Mouse (Mus musculus) gastrocnemius, postnatal 4 days (tissue): Measurements from ENCODE around the gene Gm3139. TPM values are rescaled to one million over a fixed set of nuclear protein-coding genes. Genes with fewer than 3 reads are reported as not detected.
"Not testable (repeated sequence)": the region's sequence is repeated elsewhere in the genome, so short reads cannot be mapped to it uniquely, and the experiment has no call there.

Experiments used
- DNase-seq, 2 experiments: peaks; one replicate each; pipeline ENCODE4 v3.0.0; 2021 to 2022; ENCODE audit warnings: low spot score in 2 of 2, mixed read lengths in 2 of 2
- long read RNA-seq, 2 experiments: library from polyadenylated mRNA; stranded (forward); transcript quantifications; one replicate each; pipeline ENCODE4 v2.0.0; 2021
- total RNA-seq, 2 experiments: library from RNA; stranded (reverse); gene quantifications; 2 replicates each; pipeline ENCODE4 v1.2.3; 2021

Gene Gm3139
- total RNA-seq: not detected
- long read RNA-seq, experiment 1: 0 reads
- long read RNA-seq, experiment 2: 0 reads

GRCm38 (mm10) chr5:94525987-94526386 is at the start of gene Gm3139:
Gene Gm3139 (plus strand): TSS chr5:94526287.
- not testable (repeated sequence) for DNase-seq

Other genes starting within 250 kb of the Gm3139 start
- gene A430089I19Rik, start 219.5 kb upstream of the Gm3139 start, total RNA-seq: not detected
- not detected for gene Gm6502, start 211.9 kb upstream of the Gm3139 start, total RNA-seq
- not detected for gene AA792892, start 186.5 kb upstream of the Gm3139 start, total RNA-seq
- gene Gm7682, start 80.5 kb upstream of the Gm3139 start, total RNA-seq: not detected
- not detected for gene Gm3147, start 90.1 kb downstream of the Gm3139 start, total RNA-seq
- gene Gm6509, start 97.7 kb downstream of the Gm3139 start, total RNA-seq: not detected
- not detected for gene Gm6205, start 122.1 kb downstream of the Gm3139 start, total RNA-seq